Mouse (Mus musculus): Measurements from ENCODE around the gene Mok. TPM values are rescaled to one million over a fixed set of nuclear protein-coding genes. Genes with fewer than 3 reads are reported as not detected.

Gene Mok
- polyA plus RNA-seq, 1 experiment from 2014 or later, result 4.7 TPM

DNA sequence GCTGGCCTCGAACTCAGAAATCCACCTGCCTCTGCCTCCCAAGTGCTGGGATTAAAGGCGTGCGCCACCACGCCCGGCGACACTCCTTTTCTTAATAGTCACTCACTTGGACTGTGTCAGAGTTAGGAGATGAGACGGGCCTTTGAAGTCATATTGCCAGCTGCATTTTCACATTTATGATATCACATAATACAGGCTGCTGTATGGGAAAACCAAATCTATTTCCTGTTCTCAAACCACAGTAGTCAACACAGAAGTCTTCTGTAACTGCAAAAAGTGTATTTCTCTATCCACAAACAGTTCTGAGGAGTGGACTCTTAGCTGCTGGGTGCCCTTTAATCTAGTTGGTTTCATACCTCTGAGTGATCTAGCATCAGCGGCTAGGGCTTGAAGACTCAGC lies 81.8 kb downstream of the Mok start:
- ATAC-seq (ENCODE audit: insufficient number of reproducible peaks, insufficient read depth, low FRiP score, low read depth), result no peak
- Histone ChIP-seq H3K4me1 (ENCODE audit: control insufficient read depth in 2 of 2, insufficient read depth in 2 of 2, low read length in 2 of 2) (peaks cover 0 to 11% of the 10 kb centered on the region in 2 experiments; a peak in 2 of 4 replicates), H3K9ac (ENCODE audit: low read length) (no peak overlapping the region), H3K36me3 (ENCODE audit: control insufficient read depth, insufficient read depth, low read length) (peaks cover 10% of the 10 kb centered on the region; the same call in 1 of the 2 replicates), H3K27me3 (ENCODE audit: control insufficient read depth, insufficient read depth, low read length) (no peaks in the 10 kb centered on the region), H3K27ac (replicated peaks in 1 of 2; ENCODE audit: control insufficient read depth in 1 of 2, insufficient read depth in 1 of 2, low read depth in 2 of 2, low read length in 2 of 2) (no peak overlapping the region), H3K9me3 (ENCODE audit: control insufficient read depth, low read length) (0 out of 2 replicates have a peak, but pooled peaks cover 7% of the 10 kb centered on the region), H3K4me3 (ENCODE audit: control insufficient read depth in 1 of 2, insufficient read depth in 1 of 2, low read depth in 1 of 2, low read length in 2 of 2) (no peak overlapping the region), H3K4me2 (ENCODE audit: low read length) (no peak overlapping the region)
- 93% methylated on average over 7 of the region's 8 CpGs for WGBS

Other genes with a start within 250 kb of the Mok start
- 54.8 and 55.4 TPM in 2 replicates for gene Dync1h1, start 239.5 kb downstream of the Mok start, polyA plus RNA-seq (2014; fragmentation: Nextera tagmentation; extraction: Ambion mirVana)
- not detected in 2 replicates for gene 1700001K19Rik, start 158.3 kb downstream of the Mok start, polyA plus RNA-seq (2014; fragmentation: Nextera tagmentation; extraction: Ambion mirVana)
- gene Hsp90aa1, start 138.2 kb downstream of the Mok start, polyA plus RNA-seq (2014; fragmentation: Nextera tagmentation; extraction: Ambion mirVana), result 635 and 675 TPM in 2 replicates
- gene Wdr20, start 103.0 kb downstream of the Mok start, polyA plus RNA-seq (2014; fragmentation: Nextera tagmentation; extraction: Ambion mirVana), result 16.1 and 16.3 TPM in 2 replicates
- gene Zfp839, start 9.3 kb upstream of the Mok start, polyA plus RNA-seq (2014; fragmentation: Nextera tagmentation; extraction: Ambion mirVana), result 4.6 TPM in 2 replicates
- 67.0 and 70.3 TPM in 2 replicates for gene Cinp, start 48.2 kb upstream of the Mok start, polyA plus RNA-seq (2014; fragmentation: Nextera tagmentation; extraction: Ambion mirVana)
- gene Tecpr2, start 48.3 kb upstream of the Mok start, polyA plus RNA-seq (2014; fragmentation: Nextera tagmentation; extraction: Ambion mirVana), result 2.3 and 2.8 TPM in 2 replicates
- 10.8 TPM in 2 replicates for gene Ankrd9, start 138.1 kb upstream of the Mok start, polyA plus RNA-seq (2014; fragmentation: Nextera tagmentation; extraction: Ambion mirVana)
- gene Rcor1, start 198.4 kb upstream of the Mok start, polyA plus RNA-seq (2014; fragmentation: Nextera tagmentation; extraction: Ambion mirVana), result 12.3 and 12.6 TPM in 2 replicates